Mouse (Mus musculus) erythroid progenitor cell, adult 5-6 weeks (primary cell): ENCODE results near the gene 2510002D24Rik. TPM values are rescaled to one million over a fixed set of nuclear protein-coding genes. Genes with fewer than 3 reads are reported as not detected.
"Not testable (repeated sequence)": the region's sequence is repeated elsewhere in the genome, so short reads cannot be mapped to it uniquely, and the experiment has no call there.

Experiments used
- ATAC-seq: replicated peaks from 2 replicates; pipeline ENCODE4 v1.8.0; 2016; ENCODE audit warnings: moderate number of reproducible peaks, mild to moderate bottlenecking, moderate TSS enrichment, inconsistent platforms; ENCODE audit not compliant: poor library complexity, low FRiP score, severe bottlenecking
- total RNA-seq, 2 experiments: library from RNA; stranded (forward) in 1 of 2; stranded (reverse) in 1 of 2; fragments of 150-400 nt in 1 of 2; fragments of 186-747, 209-891 nt in 1 of 2; gene quantifications; 2 replicates each; pipeline versions ENCODE4 v1.2.3 to v1.2.4; 2015 to 2017; ENCODE audit warnings: low replicate concordance in 2 of 2

2510002D24Rik gene
- total RNA-seq, 2 experiments from 2014 or later, result 3.9 to 7.5 TPM

DNA sequence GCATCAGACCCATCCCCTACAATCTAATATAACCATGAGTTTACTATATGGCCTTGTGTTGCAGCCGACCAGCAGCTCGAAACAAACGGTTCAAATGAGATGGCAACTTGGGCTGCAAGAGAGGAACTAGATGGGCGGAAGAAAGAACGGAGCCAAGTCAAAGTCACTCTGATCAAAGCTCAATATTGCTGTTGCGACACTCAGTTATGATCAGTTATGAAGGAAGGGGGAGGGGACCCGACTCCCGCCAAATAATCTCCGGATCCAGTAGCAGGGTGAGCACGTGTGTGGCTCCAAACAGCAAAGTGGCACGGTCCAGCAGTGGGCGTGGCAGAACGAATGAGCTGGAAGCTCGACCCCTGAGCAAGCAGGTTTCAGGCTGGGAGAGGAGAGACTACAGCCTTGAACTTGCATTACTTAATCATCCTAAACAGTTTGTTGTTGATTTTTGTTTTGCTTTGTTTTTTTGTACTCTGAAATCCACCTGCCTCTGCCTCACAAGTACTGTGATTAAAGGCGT, 10.0 kb downstream of the 2510002D24Rik start:
- no peak for ATAC-seq

- not testable (repeated sequence) for ATAC-seq
Measured at GRCm38 (mm10) chr16:18849521-18850190, 13.3 kb downstream of the 2510002D24Rik start.

DNA sequence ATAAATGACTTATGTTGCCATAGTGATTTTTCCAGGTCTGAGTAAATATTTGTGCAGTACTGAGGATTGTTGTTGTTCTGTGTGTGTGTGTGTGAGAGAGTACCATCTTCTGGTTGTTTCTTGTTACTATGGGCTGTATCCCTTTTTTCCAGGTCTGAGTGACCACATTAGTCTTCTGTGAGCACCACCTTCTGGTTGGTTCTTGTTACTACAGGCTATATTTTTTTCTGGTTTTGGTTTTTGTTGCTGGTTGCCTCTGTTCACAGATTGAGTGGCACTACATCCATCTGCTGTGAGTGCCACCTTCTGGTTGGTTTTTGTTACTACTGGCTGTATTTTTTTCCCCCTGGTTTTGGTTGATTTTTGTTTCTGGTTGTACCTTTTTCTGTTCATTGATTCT, 22.2 kb downstream of the 2510002D24Rik start:
- peak; percentile 61 for ATAC-seq

GRCm38 (mm10) chr16:18860186-18860585, 23.8 kb downstream of the 2510002D24Rik start:
- no peak for ATAC-seq

DNA sequence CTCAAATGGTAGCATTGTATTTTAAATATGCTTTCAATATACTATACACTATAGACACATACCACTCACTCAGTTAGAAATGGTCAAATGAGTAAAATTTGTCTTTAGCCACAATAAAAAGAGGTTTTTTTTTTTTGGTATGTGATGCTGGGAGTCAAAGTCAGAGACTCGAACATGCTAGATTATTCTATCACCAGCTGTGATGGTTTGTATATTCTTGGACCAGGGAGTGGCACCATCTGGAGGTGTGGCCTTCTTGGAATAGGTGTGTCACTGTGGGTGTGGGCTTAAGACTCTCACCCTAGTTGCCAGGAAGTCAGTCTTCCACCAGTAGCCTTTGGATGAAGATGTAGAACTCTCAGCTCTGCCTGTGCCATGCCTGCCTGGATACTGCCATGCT, 34.1 kb downstream of the 2510002D24Rik start:
- ATAC-seq, result peak; percentile 54

- ATAC-seq, result peak; percentile 15
Measured at GRCm38 (mm10) chr16:18876091-18876441, 39.7 kb downstream of the 2510002D24Rik start.

DNA sequence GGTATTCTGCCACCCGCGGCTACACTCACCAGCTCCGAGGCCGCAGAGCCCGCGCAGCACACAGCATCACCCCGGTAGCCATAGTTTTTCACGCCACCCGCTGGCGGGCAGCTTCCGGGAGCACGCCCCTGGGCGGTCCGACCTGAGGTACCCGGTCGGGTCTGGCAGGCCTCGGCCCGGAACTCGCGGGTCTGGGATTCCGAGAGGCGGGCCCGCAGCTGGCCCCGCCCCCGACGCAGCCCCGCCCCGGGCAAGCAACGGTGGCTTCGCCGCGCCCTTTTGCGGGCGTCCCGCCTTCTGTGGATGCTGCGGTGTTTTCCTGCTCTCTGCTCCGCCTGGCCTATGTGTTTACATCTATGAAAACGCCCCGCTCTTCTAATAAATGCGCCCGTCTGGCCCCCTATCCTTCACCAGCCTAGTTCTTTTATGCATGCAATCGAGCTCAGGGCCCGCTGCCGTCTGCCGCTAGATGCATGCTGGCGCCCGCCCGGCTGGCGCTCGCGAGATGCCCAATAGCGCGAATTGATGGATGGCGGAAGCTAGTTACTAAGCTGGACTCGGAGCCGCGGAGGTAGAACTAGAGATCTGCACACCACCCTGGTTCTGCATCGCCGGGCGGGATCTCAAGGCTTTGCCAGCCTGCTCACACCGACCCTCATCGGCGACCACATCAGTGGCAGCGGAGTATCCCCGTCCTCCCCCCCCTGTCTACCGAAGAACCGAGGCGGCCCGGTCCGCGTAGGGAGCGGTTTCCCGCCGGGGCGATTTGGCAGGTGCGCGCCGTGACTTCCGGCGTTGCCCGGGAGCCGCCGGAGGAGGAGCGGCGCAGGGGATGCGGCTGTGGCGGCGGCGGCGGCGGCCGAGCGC, 40.3 kb downstream of the 2510002D24Rik start, which contains the start of the genes Mrpl40 and Hira:
Gene Mrpl40, minus strand, starts transcription at position 421 of the 867 bp plus-strand sequence.
Gene Hira, plus strand, starts transcription at position 596 of the 867 bp plus-strand sequence.
- peak; percentile 89 for ATAC-seq

DNA sequence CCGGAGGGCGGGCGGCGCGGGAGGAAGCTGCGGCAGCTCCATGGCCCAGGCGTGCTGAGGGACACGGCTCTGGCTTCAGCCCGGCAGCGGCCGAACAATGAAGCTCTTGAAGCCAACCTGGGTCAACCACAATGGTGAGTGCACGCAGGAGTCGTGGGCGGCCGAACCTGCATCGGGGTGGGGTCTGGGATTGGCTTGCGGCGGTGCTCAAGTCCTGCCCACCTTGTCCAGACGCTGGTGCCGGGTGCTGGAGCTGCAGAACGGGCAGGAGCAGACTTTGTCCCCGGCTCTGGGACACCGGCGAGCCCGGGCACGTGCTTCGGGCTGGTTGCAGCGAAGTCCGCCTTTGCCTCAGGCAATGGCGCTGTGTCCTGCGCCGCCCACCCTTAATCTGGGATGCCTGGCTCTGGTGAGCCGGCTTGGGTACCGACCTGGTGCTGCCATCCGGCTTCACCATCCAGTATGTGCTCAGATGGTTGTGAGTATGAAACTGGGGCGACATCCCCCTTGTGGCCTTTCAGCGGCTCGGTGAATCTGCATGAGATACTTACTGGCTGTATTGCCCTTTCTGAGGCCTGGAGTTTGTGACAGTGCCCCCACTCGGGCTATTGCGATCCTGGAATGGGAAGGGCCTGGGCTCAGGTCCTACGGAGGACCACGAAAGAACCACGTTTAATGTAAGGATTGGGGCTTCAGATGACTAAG, 41.2 kb downstream of the 2510002D24Rik start:
- ATAC-seq, result peak; percentile 52

GRCm38 (mm10) chr16:18878091-18878720, 41.8 kb downstream of the 2510002D24Rik start:
- ATAC-seq, result peak; percentile 4; the same call in 1 of the 2 replicates

DNA sequence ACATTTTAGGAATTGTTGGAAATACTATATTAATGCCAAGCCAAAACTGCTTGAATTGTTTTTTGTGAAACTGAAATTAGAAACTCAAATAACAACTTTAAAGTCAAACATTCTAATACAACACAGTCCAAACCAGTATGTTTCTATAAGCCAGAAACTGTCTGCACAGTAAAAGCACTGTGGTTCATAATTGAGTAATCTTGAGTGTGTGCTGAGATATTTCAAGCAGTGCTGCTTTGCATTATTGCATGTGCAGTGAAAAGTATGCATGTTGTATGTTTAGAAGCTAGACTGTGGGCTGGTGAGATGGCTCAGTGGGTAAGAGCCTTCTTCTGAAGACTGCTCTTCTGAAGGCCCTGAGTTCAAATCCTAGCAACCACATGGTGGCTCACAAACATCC, 47.7 kb downstream of the 2510002D24Rik start:
- ATAC-seq, result no peak

Other genes starting within 250 kb of the 2510002D24Rik start
- gene Tbx1, start 245.9 kb upstream of the 2510002D24Rik start, total RNA-seq (2015; ENCODE audit: low replicate concordance), result not detected in 2 replicates
- not detected in 2 replicates for gene Tbx1, start 245.9 kb upstream of the 2510002D24Rik start, total RNA-seq (2017; ENCODE audit: low replicate concordance)
- 1.7 TPM in 1 of 2 replicates, not detected in the other for gene Gp1bb, start 214.2 kb upstream of the 2510002D24Rik start, total RNA-seq (2015; ENCODE audit: low replicate concordance)
- 0.51 TPM in 1 of 2 replicates, not detected in the other for gene Gp1bb, start 214.2 kb upstream of the 2510002D24Rik start, total RNA-seq (2017; ENCODE audit: low replicate concordance)
- gene Gm49601, start 210.2 kb upstream of the 2510002D24Rik start, total RNA-seq (2015; ENCODE audit: low replicate concordance), result 6.1 TPM in 1 of 2 replicates, not detected in the other
- gene Gm49601, start 210.2 kb upstream of the 2510002D24Rik start, total RNA-seq (2017; ENCODE audit: low replicate concordance), result 4.2 TPM in 1 of 2 replicates, not detected in the other
- 2.1 and 7.6 TPM in 2 replicates for gene Sept5, start 206.6 kb upstream of the 2510002D24Rik start, total RNA-seq (2015; ENCODE audit: low replicate concordance)
- gene Sept5, start 206.6 kb upstream of the 2510002D24Rik start, total RNA-seq (2017; ENCODE audit: low replicate concordance), result 11.2 TPM in 1 of 2 replicates, not detected in the other
- not detected in 2 replicates for gene Cldn5, start 59.7 kb upstream of the 2510002D24Rik start, total RNA-seq (2015; ENCODE audit: low replicate concordance)
- not detected in 2 replicates for gene Cldn5, start 59.7 kb upstream of the 2510002D24Rik start, total RNA-seq (2017; ENCODE audit: low replicate concordance)
- gene Ufd1, start 24.8 kb upstream of the 2510002D24Rik start, total RNA-seq (2015; ENCODE audit: low replicate concordance), result 59.5 and 75.3 TPM in 2 replicates
- gene Ufd1, start 24.8 kb upstream of the 2510002D24Rik start, total RNA-seq (2017; ENCODE audit: low replicate concordance), result 87.2 and 92.1 TPM in 2 replicates
- 66.7 and 83.3 TPM in 2 replicates for gene Cdc45, start 24.6 kb upstream of the 2510002D24Rik start, total RNA-seq (2015; ENCODE audit: low replicate concordance)
- 61.0 and 72.0 TPM in 2 replicates for gene Cdc45, start 24.6 kb upstream of the 2510002D24Rik start, total RNA-seq (2017; ENCODE audit: low replicate concordance)
- gene Gm28539, start within 50 bp of the 2510002D24Rik start, total RNA-seq (2015; ENCODE audit: low replicate concordance), result not detected in 2 replicates
- gene Gm28539, start within 50 bp of the 2510002D24Rik start, total RNA-seq (2017; ENCODE audit: low replicate concordance), result 15.7 TPM in 1 of 2 replicates, not detected in the other
- 55.1 and 86.4 TPM in 2 replicates for gene Mrpl40, start 40.3 kb downstream of the 2510002D24Rik start, total RNA-seq (2015; ENCODE audit: low replicate concordance)
- gene Mrpl40, start 40.3 kb downstream of the 2510002D24Rik start, total RNA-seq (2017; ENCODE audit: low replicate concordance), result 34.3 and 39.0 TPM in 2 replicates
- 66.2 and 71.7 TPM in 2 replicates for gene Hira, start 40.5 kb downstream of the 2510002D24Rik start, total RNA-seq (2015; ENCODE audit: low replicate concordance)
- 18.5 and 36.7 TPM in 2 replicates for gene Hira, start 40.5 kb downstream of the 2510002D24Rik start, total RNA-seq (2017; ENCODE audit: low replicate concordance)